Mouse (Mus musculus): ENCODE results near the gene Cdc42bpb.

Gene Cdc42bpb

GRCm38 (mm10) chr12:111377376-111377973, at the start of gene Cdc42bpb:
TSS of gene Cdc42bpb (minus strand) at chr12:111377718.
- peak; percentile 21 for DNase-seq

- DNase-seq = peak; percentile 89
Measured at GRCm38 (mm10) chr12:111425789-111426460, 48.4 kb upstream of the Cdc42bpb start.

GRCm38 (mm10) chr12:111425258-111425657, 47.7 kb upstream of the Cdc42bpb start:
- peak; percentile 68 for DNase-seq

- no peak for DNase-seq
Measured at GRCm38 (mm10) chr12:111424547-111424946, 47.0 kb upstream of the Cdc42bpb start.

- DNase-seq = no peak
Measured at GRCm38 (mm10) chr12:111423570-111424129, 46.1 kb upstream of the Cdc42bpb start.

GRCm38 (mm10) chr12:111422852-111423251, 45.3 kb upstream of the Cdc42bpb start:
- DNase-seq = no peak

GRCm38 (mm10) chr12:111420946-111421709, 43.6 kb upstream of the Cdc42bpb start:
- no peak for DNase-seq

- DNase-seq = no peak
Measured at GRCm38 (mm10) chr12:111419918-111420317, 42.4 kb upstream of the Cdc42bpb start.

- no peak for DNase-seq
Measured at GRCm38 (mm10) chr12:111416921-111417779, 39.6 kb upstream of the Cdc42bpb start, which contains the start of gene Exoc3l4. TSS of gene Exoc3l4 (plus strand) at chr12:111417017.

GRCm38 (mm10) chr12:111413300-111413699, 35.8 kb upstream of the Cdc42bpb start:
- DNase-seq = peak; percentile 81

GRCm38 (mm10) chr12:111412581-111413284, 35.2 kb upstream of the Cdc42bpb start:
- DNase-seq = no peak

- DNase-seq = no peak
Measured at GRCm38 (mm10) chr12:111411631-111412355, 34.3 kb upstream of the Cdc42bpb start.

GRCm38 (mm10) chr12:111409583-111409982, 32.1 kb upstream of the Cdc42bpb start:
- DNase-seq = no peak

GRCm38 (mm10) chr12:111406622-111407021, 29.1 kb upstream of the Cdc42bpb start, which contains the start of gene Lbhd2:
TSS of gene Lbhd2 (plus strand) at chr12:111406809.
- DNase-seq = no peak

- DNase-seq = no peak
Measured at GRCm38 (mm10) chr12:111404880-111405279, 27.4 kb upstream of the Cdc42bpb start.

GRCm38 (mm10) chr12:111401454-111402184, 24.1 kb upstream of the Cdc42bpb start:
- peak; percentile 61 for DNase-seq

GRCm38 (mm10) chr12:111396997-111397396, 19.5 kb upstream of the Cdc42bpb start:
- no peak for DNase-seq

- no peak for DNase-seq
Measured at GRCm38 (mm10) chr12:111394008-111394407, 16.5 kb upstream of the Cdc42bpb start.

GRCm38 (mm10) chr12:111387146-111387545, 9.6 kb upstream of the Cdc42bpb start:
- no peak for DNase-seq

GRCm38 (mm10) chr12:111386642-111387120, 9.2 kb upstream of the Cdc42bpb start:
- no peak for DNase-seq
